Mouse (Mus musculus) left cerebral cortex, adult 9 months (tissue): ENCODE data around the gene Ndst4.

Experiments used
- DNase-seq, 2 experiments: peaks; one replicate each; pipeline ENCODE4 v3.0.0; 2022; ENCODE audit warnings: low spot score in 2 of 2

Ndst4 gene

DNA sequence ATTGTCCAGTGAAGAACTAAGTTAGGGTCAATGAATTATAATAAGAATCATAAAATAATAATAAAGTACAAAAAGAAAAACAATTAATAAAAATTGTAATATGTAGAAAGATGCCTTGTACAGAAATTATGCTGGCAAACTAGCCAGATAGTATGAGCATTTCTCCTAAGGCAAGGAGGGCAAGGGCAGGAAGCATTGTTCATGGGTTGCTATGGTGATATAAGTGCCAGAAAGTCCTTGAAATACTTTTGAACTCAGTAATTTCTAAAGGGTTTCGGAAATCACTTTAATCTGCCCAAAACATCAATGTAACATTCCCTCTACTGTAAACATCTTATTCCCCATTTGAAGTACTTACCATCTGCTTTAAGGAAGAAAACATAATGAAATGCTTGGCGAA, 319.1 kb downstream of the Ndst4 start:
- DNase-seq, result no peak

DNA sequence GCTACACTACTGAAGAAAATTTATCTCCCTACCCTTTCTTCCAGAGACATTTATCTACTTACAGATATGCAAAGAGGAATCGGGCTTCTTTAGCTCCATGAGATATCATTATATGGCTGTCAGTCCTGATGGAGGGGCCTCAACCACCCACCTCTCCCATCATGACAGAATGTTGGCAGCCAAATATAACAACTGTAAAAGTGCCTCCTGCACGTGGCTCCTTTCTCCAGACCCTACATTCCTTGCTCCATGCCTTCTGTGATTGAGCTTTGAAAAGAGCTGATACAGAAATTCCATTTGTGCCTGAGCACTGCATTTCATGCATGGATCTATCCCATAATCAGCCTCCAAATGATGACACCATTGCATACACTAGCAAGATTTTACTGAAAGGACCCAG, 331.1 kb downstream of the Ndst4 start:
- DNase-seq, result no peak

DNA sequence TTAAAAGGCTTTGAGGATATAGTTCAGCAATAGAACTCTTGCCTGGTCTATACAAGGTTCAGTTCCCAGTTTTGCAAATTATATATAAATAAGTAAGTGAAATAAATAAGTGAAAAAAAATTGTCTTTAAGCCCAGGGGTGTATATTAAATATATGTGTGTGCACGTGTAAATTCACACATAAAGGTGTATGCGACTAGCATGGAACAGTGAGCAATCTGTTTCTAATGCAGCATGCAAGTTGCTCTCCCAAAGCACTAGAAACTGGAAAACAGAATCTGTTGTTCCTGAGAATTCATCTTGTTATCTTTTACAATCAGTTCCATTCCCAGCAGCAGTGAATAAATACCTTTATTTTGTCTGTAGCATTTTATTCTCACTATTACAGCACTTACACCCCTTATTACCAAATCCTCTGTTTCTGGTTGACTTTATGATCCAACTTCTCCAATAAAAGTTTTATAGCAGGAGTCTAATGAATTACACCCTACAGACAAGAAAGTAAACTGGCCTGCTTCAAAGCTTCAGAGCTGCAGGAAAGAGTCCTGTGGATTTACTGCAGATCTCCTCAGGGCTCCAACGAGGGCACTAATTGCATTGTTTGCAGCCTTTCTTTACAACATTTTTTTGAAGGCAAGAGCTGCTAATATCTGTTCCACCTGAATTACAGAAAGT, 340.7 kb downstream of the Ndst4 start:
- DNase-seq, result no peak

DNA sequence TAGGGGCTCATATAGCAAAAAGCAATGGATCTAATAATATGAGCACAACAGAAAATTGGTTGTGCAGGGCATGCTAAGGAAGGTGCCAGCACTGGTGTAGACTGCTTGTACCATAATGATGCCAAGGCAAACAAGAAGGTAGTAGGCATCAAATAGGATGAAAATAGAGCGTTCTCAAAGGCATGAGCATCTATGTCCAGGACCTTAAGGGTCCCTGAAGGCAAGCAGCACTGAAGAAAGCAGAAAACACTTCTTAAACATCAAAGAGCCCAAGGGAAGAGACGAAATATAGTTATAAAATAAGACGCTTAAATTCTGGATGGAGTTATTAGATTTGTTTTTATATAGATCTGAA, 341.2 kb downstream of the Ndst4 start:
- no peak for DNase-seq

DNA sequence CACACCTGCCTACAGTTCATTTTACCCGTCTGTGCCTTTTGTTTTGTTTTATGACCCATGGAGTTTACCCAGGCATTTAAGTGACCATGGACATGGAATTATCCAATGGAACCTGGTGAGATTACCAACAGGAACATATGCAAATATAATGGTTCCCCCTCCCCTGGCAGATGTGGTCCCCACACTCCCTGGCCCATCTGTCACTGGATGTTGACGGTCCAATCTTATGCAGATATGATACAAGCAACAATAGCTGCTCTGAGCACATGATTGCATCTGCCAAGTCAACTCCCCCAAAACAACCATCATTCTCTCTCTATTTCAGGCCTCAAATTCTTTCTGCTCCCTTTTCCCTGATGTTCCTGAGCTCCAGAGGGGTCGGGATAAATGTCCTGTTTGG, 342.5 kb downstream of the Ndst4 start:
- no peak for DNase-seq

DNA sequence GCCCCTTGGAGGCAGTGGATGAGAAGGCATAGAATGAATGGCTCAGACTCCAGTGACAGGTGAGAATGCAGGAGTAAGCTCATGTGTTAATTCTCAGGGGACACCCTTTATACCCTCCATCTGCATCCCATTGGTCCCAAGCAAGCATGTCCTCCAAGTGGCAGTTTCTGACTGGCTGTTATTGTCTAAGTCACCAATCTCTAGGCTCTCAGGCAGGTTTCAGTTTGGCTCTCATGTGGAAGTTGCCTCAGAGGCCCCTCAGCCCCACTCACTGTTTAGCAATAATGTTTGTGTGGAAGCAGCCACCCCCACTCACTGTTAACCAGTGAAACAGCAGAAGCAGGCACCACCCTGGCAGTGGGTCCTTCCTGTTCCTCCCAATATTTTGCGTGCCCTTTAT, 353.0 kb downstream of the Ndst4 start:
- DNase-seq, result no peak

DNA sequence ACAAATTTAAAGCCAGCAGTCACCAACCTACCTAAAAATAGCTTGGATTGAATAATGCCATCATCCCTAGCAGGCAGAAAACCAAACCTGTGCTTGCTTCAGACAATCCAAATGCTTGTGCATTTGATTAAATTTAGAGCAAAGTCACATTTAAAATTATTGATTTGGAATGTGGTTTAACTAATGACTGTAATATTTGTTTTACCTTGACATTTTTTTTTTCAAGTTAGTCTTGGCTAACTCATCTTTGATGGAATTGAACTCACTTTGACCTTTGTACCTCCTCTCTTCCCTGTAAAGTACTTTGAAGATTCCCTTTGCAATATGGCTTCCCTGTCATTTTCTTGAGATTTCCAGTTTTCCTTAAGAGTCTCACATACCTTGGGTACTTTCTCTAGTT, 356.8 kb downstream of the Ndst4 start:
- no peak for DNase-seq
